Mouse (Mus musculus) lung, postnatal 10 days (tissue): ENCODE data around the gene Bivm.

Source experiments
- DNase-seq: peaks from one replicate; pipeline ENCODE4 v3.0.0; 2021

The Bivm gene

GRCm38 (mm10) chr1:44118239-44119054, at the start of gene Bivm, which contains the start of gene Kdelc1:
Bivm (plus strand) TSS chr1:44118957.
Kdelc1 (minus strand) TSS chr1:44118808.
- DNase-seq: peak; percentile 95

- peak; percentile 38 for DNase-seq
These were observed 17.1 kb upstream of the Bivm start for GRCm38 (mm10) chr1:44101448-44102225.

- DNase-seq: peak; percentile 96
These were observed 16.5 kb upstream of the Bivm start, which contains the start of gene Tex30 for GRCm38 (mm10) chr1:44102259-44102717. Tex30 (minus strand) TSS chr1:44102441.

GRCm38 (mm10) chr1:44102939-44103338, 15.8 kb upstream of the Bivm start:
- no peak for DNase-seq

- no peak for DNase-seq
These were observed 1.2 kb upstream of the Bivm start for GRCm38 (mm10) chr1:44117571-44117970.

GRCm38 (mm10) chr1:44119201-44120073, 680 bp downstream of the Bivm start:
- peak; percentile 93 for DNase-seq

- DNase-seq: no peak
These were observed 1.3 kb downstream of the Bivm start for GRCm38 (mm10) chr1:44120074-44120406.

GRCm38 (mm10) chr1:44122256-44122655, 3.5 kb downstream of the Bivm start:
- no peak for DNase-seq

- no peak for DNase-seq
These were observed 6.8 kb downstream of the Bivm start for GRCm38 (mm10) chr1:44125590-44125989.

GRCm38 (mm10) chr1:44129929-44130581, 11.3 kb downstream of the Bivm start:
- DNase-seq: no peak

- DNase-seq: no peak
These were observed 21.5 kb downstream of the Bivm start for GRCm38 (mm10) chr1:44140232-44140631.

GRCm38 (mm10) chr1:44142747-44143146, 24.0 kb downstream of the Bivm start:
- no peak for DNase-seq

- peak; percentile 90 for DNase-seq
These were observed 29.0 kb downstream of the Bivm start, which contains the start of gene Ercc5 for GRCm38 (mm10) chr1:44147563-44148381. Ercc5 (plus strand) TSS chr1:44147744.

GRCm38 (mm10) chr1:44148706-44149105, 29.9 kb downstream of the Bivm start:
- DNase-seq: no peak

- peak; percentile 13 for DNase-seq
These were observed 36.5 kb downstream of the Bivm start for GRCm38 (mm10) chr1:44155287-44155686.

- DNase-seq: no peak
These were observed 39.6 kb downstream of the Bivm start for GRCm38 (mm10) chr1:44158317-44158716.

- DNase-seq: no peak
These were observed 43.1 kb downstream of the Bivm start for GRCm38 (mm10) chr1:44161818-44162217.

- DNase-seq: no peak
These were observed 43.6 kb downstream of the Bivm start for GRCm38 (mm10) chr1:44162389-44162788.

- no peak for DNase-seq
These were observed 49.2 kb downstream of the Bivm start for GRCm38 (mm10) chr1:44167859-44168383.

GRCm38 (mm10) chr1:44172656-44173055, 53.9 kb downstream of the Bivm start:
- no peak for DNase-seq

- no peak for DNase-seq
These were observed 55.1 kb downstream of the Bivm start for GRCm38 (mm10) chr1:44173903-44174302.
